25 mouse cellular contexts compared by ENCODE assay signal in the genomic region with DNA sequence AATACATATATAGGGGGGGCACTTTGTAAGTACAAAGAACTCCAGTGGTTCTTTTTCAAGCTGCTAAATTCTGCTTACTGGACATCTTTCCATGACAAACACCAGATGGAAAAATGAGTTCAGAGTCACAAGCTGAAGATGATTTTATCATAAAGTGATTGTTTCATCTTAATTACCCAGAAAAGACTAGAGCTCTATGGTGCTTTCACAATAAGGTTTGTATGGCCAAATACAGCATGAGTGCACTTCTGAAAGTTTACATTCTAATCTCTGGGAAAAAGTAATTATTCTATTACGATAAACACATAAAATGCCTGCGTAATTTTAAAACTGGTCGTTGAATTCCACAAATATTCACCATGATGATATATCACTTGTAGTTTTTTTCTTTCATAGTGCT.
A peak's percentile ranks its signal among the peaks of the same experiment; 100 is the strongest.
DNase-seq lines count a peak whose midpoint lies in the region; ATAC-seq and TF ChIP-seq lines count a peak whose summit lies in the region.
"Had no signal": no experiment of that assay in that cellular context is flagged by ENCODE, and none has a peak within 500 bp of the region (broad histone marks: within the 10 kb centered on the region; RNA-seq: fewer than 3 reads in every experiment).

No protein-coding gene starts in this region.

- H3K79me2 ChIP-seq in liver, adult 2 months (ENCODE audit: control insufficient read depth, insufficient read depth, low read length) = no peaks in the 10 kb centered on the region

- WGBS in intestine, embryonic 16.5 days = 45% methylated on average over 3 of the region's 3 CpGs
- WGBS in intestine, embryonic 15.5 days = 51% methylated on average over 3 of the region's 3 CpGs
- WGBS in liver, adult 2 months = 79% methylated on average over 3 of the region's 3 CpGs
- 39% methylated on average over 3 of the region's 3 CpGs for WGBS in lung, embryonic 15.5 days
- WGBS in lung, postnatal 0 days = 44% methylated on average over 3 of the region's 3 CpGs

- no peaks in the 10 kb centered on the region for H3K36me3 ChIP-seq in intestine, embryonic 16.5 days (ENCODE audit: control insufficient read depth, insufficient read depth, low read length)
- no peaks in the 10 kb centered on the region for H3K36me3 ChIP-seq in intestine, embryonic 15.5 days
- no peaks in the 10 kb centered on the region for H3K36me3 ChIP-seq in liver, adult 2 months (ENCODE audit: control insufficient read depth, insufficient read depth, low read length)
- no peaks in the 10 kb centered on the region for H3K36me3 ChIP-seq in lung, embryonic 15.5 days
- H3K36me3 ChIP-seq in lung, postnatal 0 days (ENCODE audit: insufficient read depth, low read length) = no peaks in the 10 kb centered on the region
- H3K36me3 ChIP-seq: embryonic facial prominence, embryonic 10.5 days; embryonic facial prominence, embryonic 12.5 days; G1E had no signal

- H3K4me3 ChIP-seq in intestine, embryonic 16.5 days (ENCODE audit: low read length) = no peak overlapping the region
- no peak overlapping the region for H3K4me3 ChIP-seq in intestine, embryonic 15.5 days (replicated peaks)
- H3K4me3 ChIP-seq in liver, adult 2 months (ENCODE audit: insufficient read depth, low read depth, low read length) = no peak overlapping the region
- H3K4me3 ChIP-seq in lung, embryonic 15.5 days = no peak overlapping the region
- no peak overlapping the region for H3K4me3 ChIP-seq in lung, postnatal 0 days (ENCODE audit: low read depth, low read length)
- H3K4me3 ChIP-seq: embryonic facial prominence, embryonic 10.5 days; embryonic facial prominence, embryonic 12.5 days; forebrain, embryonic 13.5 days had no signal

- ATAC-seq in intestine, embryonic 16.5 days = peak; percentile 50; the same call in 1 of the 2 replicates
- no peak for ATAC-seq in intestine, embryonic 15.5 days
- ATAC-seq in lung, embryonic 15.5 days (ENCODE audit: borderline replicate concordance, extremely low read depth, low FRiP score, low TSS enrichment) = peak; percentile 55; the same call in 1 of the 2 replicates
- ATAC-seq in lung, postnatal 0 days = peak; percentile 23; the same call in 1 of the 2 replicates
- ATAC-seq: activated CD4-positive, CD25-positive, alpha-beta regulatory T cell, adult 4 months; CD4-positive, CD25-positive, alpha-beta regulatory T cell, adult 4 months; forebrain, embryonic 13.5 days; Patski had no signal

- no peak for TF ChIP-seq EP300 in lung, postnatal 0 days (IDR thresholded peaks at IDR 0.05)

- no peak overlapping the region for H3K27ac ChIP-seq in intestine, embryonic 16.5 days (ENCODE audit: low read length)
- no peak overlapping the region for H3K27ac ChIP-seq in intestine, embryonic 15.5 days
- H3K27ac ChIP-seq in liver, adult 2 months (replicated peaks; ENCODE audit: insufficient read depth, low read depth, low read length) = no peak overlapping the region
- no peak overlapping the region for H3K27ac ChIP-seq in lung, embryonic 15.5 days
- no peak overlapping the region for H3K27ac ChIP-seq in lung, postnatal 0 days (ENCODE audit: low read length)
- H3K27ac ChIP-seq: embryonic facial prominence, embryonic 10.5 days; embryonic facial prominence, embryonic 12.5 days; forebrain, embryonic 13.5 days had no signal

- no peak for TF ChIP-seq CTCF in liver, adult 2 months (IDR thresholded peaks at IDR 0.05; ENCODE audit: low read depth, low read length)
- TF ChIP-seq CTCF in lung, postnatal 0 days (IDR thresholded peaks at IDR 0.05) = no peak

- H3K27me3 ChIP-seq in intestine, embryonic 16.5 days (replicated peaks; ENCODE audit: control insufficient read depth, insufficient read depth, low read length) = no peaks in the 10 kb centered on the region
- no peaks in the 10 kb centered on the region for H3K27me3 ChIP-seq in intestine, embryonic 15.5 days (replicated peaks)
- H3K27me3 ChIP-seq in liver, adult 2 months (ENCODE audit: control insufficient read depth, insufficient read depth, low read length) = no peaks in the 10 kb centered on the region
- no peaks in the 10 kb centered on the region for H3K27me3 ChIP-seq in lung, embryonic 15.5 days
- no peaks in the 10 kb centered on the region for H3K27me3 ChIP-seq in lung, postnatal 0 days (replicated peaks; ENCODE audit: insufficient read depth, low read length)
- H3K27me3 ChIP-seq: CH12.LX; embryonic facial prominence, embryonic 12.5 days; forebrain, embryonic 13.5 days; Patski had no signal

- TF ChIP-seq POLR2A in liver, adult 2 months (IDR thresholded peaks at IDR 0.05; ENCODE audit: extremely low read depth, insufficient read depth, low read length) = no peak

- no peaks in the 10 kb centered on the region for H3K4me1 ChIP-seq in intestine, embryonic 16.5 days (ENCODE audit: control insufficient read depth, insufficient read depth, low read length)
- no peaks in the 10 kb centered on the region for H3K4me1 ChIP-seq in intestine, embryonic 15.5 days (replicated peaks)
- no peaks in the 10 kb centered on the region for H3K4me1 ChIP-seq in liver, adult 2 months (ENCODE audit: control insufficient read depth, insufficient read depth, low read length)
- no peaks in the 10 kb centered on the region for H3K4me1 ChIP-seq in lung, embryonic 15.5 days
- no peaks in the 10 kb centered on the region for H3K4me1 ChIP-seq in lung, postnatal 0 days (ENCODE audit: insufficient read depth, low read depth, low read length)
- H3K4me1 ChIP-seq: embryonic facial prominence, embryonic 10.5 days; embryonic facial prominence, embryonic 12.5 days; forebrain, embryonic 13.5 days had no signal

- DNase-seq in liver, adult 2 months (ENCODE audit: extremely low read depth, low read depth, low spot score) = peak; percentile 6
- DNase-seq in liver = no peak
- no peak for DNase-seq in lung, adult 18-20 months
- DNase-seq in lung, postnatal 0 days (ENCODE audit: low spot score) = peak; percentile 62
- no peak for DNase-seq in lung, postnatal 14 days
- DNase-seq: adrenal gland, adult 8-10 months; adrenal gland, postnatal 14 days; adrenal gland, postnatal 36 days; B cell, adult 2 months; cerebellum, adult 11-12 months; cerebellum, adult 2 months; cerebellum, adult 9-10 months; cerebellum, postnatal 10 days; cerebellum, postnatal 25 days had no signal

- H3K9me3 ChIP-seq in intestine, embryonic 16.5 days (ENCODE audit: control insufficient read depth, low read length) = no peaks in the 10 kb centered on the region
- H3K9me3 ChIP-seq in intestine, embryonic 15.5 days = no peaks in the 10 kb centered on the region
- no peaks in the 10 kb centered on the region for H3K9me3 ChIP-seq in lung, embryonic 15.5 days
- no peaks in the 10 kb centered on the region for H3K9me3 ChIP-seq in lung, postnatal 0 days (ENCODE audit: low read length)
- H3K9me3 ChIP-seq: embryonic facial prominence, embryonic 10.5 days; embryonic facial prominence, embryonic 12.5 days; forebrain, embryonic 13.5 days; G1E had no signal

- no peak overlapping the region for H3K4me2 ChIP-seq in intestine, embryonic 16.5 days (ENCODE audit: low read depth, low read length)
- no peak overlapping the region for H3K4me2 ChIP-seq in intestine, embryonic 15.5 days (replicated peaks)
- H3K4me2 ChIP-seq in lung, embryonic 15.5 days = no peak overlapping the region
- H3K4me2 ChIP-seq in lung, postnatal 0 days (replicated peaks; ENCODE audit: low read depth, low read length) = no peak overlapping the region
- H3K4me2 ChIP-seq: embryonic facial prominence, embryonic 12.5 days; forebrain, embryonic 13.5 days had no signal

- no peak overlapping the region for H3K9ac ChIP-seq in intestine, embryonic 16.5 days (ENCODE audit: low read depth, low read length)
- H3K9ac ChIP-seq in intestine, embryonic 15.5 days = no peak overlapping the region
- H3K9ac ChIP-seq in liver, adult 2 months (ENCODE audit: low read depth, low read length) = no peak overlapping the region
- no peak overlapping the region for H3K9ac ChIP-seq in lung, embryonic 15.5 days
- no peak overlapping the region for H3K9ac ChIP-seq in lung, postnatal 0 days (replicated peaks; ENCODE audit: low read depth)
- H3K9ac ChIP-seq: embryonic facial prominence, embryonic 12.5 days; forebrain, embryonic 13.5 days had no signal

Comparison
In these comparisons a context has a peak if more than half of its experiments do, and no peak if none do; other contexts are left out.
1. DNase-seq: peak in liver, adult 2 months (single experiment) and lung, postnatal 0 days (single experiment); none in liver (single experiment), lung, adult 18-20 months (0 of 2) and lung, postnatal 14 days (single experiment).